8 mouse cellular contexts compared by ENCODE assay signal in genomic region chr5:30369426-30369825, GRCm38 (mm10).
DNase-seq lines count a peak whose midpoint lies in the region; TF ChIP-seq lines count a peak whose summit lies in the region.

No protein-coding gene starts in this region.

- peaks cover 0 to 3% of the 10 kb centered on the region in 2 experiments; a peak in 1 of 4 replicates for H3K36me3 ChIP-seq in MEL (ENCODE audit: control insufficient read depth in 1 of 2, insufficient read depth in 2 of 2, low read length in 2 of 2)

- H3K4me3 ChIP-seq in MEL (ENCODE audit: control insufficient read depth in 1 of 2, insufficient read depth in 1 of 2, low read depth in 2 of 2, low read length in 2 of 2): no peak overlapping the region

- H3K9me3 ChIP-seq in MEL (replicated peaks; ENCODE audit: insufficient read depth, low read length): no peaks in the 10 kb centered on the region

- TF ChIP-seq CTCF in MEL (IDR thresholded peaks at IDR 0.05 in 2 of 3, conservative IDR thresholded peaks at IDR 0.05 in 1 of 3; ENCODE audit: control insufficient read depth in 1 of 3, insufficient read depth in 1 of 3, low read depth in 2 of 3, low read length in 3 of 3, poor library complexity in 1 of 3, severe bottlenecking in 1 of 3): no peak

- peaks cover 0 to 18% of the 10 kb centered on the region in 2 experiments; a peak in 3 of 4 replicates for H3K4me1 ChIP-seq in MEL (ENCODE audit: control insufficient read depth in 1 of 2, insufficient read depth in 2 of 2, low read length in 2 of 2)

- no peaks in the 10 kb centered on the region for H3K79me2 ChIP-seq in MEL (ENCODE audit: control insufficient read depth, insufficient read depth, low read length, poor library complexity)

- TF ChIP-seq RAD21 in MEL (IDR thresholded peaks at IDR 0.05; ENCODE audit: low read depth, low read length): no peak

- no peak for TF ChIP-seq POLR2A in MEL (IDR thresholded peaks at IDR 0.05; ENCODE audit: control insufficient read depth in 1 of 2, insufficient read depth in 1 of 2, low read depth in 1 of 2, low read length in 2 of 2, poor library complexity in 1 of 2)

- H3K27ac ChIP-seq in MEL (ENCODE audit: control insufficient read depth, low read depth, low read length): no peak overlapping the region

- TF ChIP-seq EP300 in MEL (IDR thresholded peaks at IDR 0.05; ENCODE audit: low read depth in 1 of 2, low read length in 2 of 2): no peak

- no peak overlapping the region for H3K9ac ChIP-seq in MEL (ENCODE audit: control insufficient read depth, low read depth, low read length, poor library complexity, severe bottlenecking)

- intact Hi-C loops in gastrocnemius, postnatal 36 days (cut with DNase I): no loop called here

- peaks cover 5 to 12% of the 10 kb centered on the region in 2 experiments for H3K27me3 ChIP-seq in MEL (ENCODE audit: control insufficient read depth in 1 of 2, insufficient read depth in 2 of 2, low read length in 2 of 2)

- peak; percentile 43 for DNase-seq in adrenal gland, adult 2 months
- no peak for DNase-seq in adrenal gland, adult 18-20 months (ENCODE audit: low spot score in 2 of 2)
- peak; percentile 58 for DNase-seq in MEL (ENCODE audit: low read depth, low spot score)
- peak; percentile 29 to 42 for DNase-seq in gastrocnemius, postnatal 36 days
- peak; percentile 77 for DNase-seq in lung, postnatal 10 days
- DNase-seq in thymus, postnatal 36 days: peak; percentile 64 to 69
- DNase-seq in embryo, embryonic 9.5 days (ENCODE audit: extremely low spot score): no peak
- no peak for DNase-seq in retina, postnatal 1 day

TF ChIP-seq in MEL, 35 proteins besides CTCF, POLR2A, EP300 and RAD21:
- TF ChIP-seq JUND (IDR thresholded peaks at IDR 0.05; ENCODE audit: low read depth, low read length) (no peak), SMC3 (IDR thresholded peaks at IDR 0.05; ENCODE audit: low read depth, low read length) (no peak), CHD2 (IDR thresholded peaks at IDR 0.05; ENCODE audit: low read length) (no peak), RCOR1 (IDR thresholded peaks at IDR 0.05; ENCODE audit: low read depth, low read length) (no peak), TBP (IDR thresholded peaks at IDR 0.05; ENCODE audit: low read depth, low read length) (no peak), ZKSCAN1 (IDR thresholded peaks at IDR 0.05; ENCODE audit: low read depth, low read length) (no peak), MYB (IDR thresholded peaks at IDR 0.05; ENCODE audit: low read depth, low read length) (no peak), SIN3A (IDR thresholded peaks at IDR 0.05; ENCODE audit: low read length) (no peak)

Comparison
In these comparisons a context has a peak if more than half of its experiments do, and no peak if none do; other contexts are left out.
1. DNase-seq: peak in adrenal gland, adult 2 months (single experiment), MEL (single experiment), gastrocnemius, postnatal 36 days (2 of 2), lung, postnatal 10 days (single experiment) and thymus, postnatal 36 days (2 of 2); none in adrenal gland, adult 18-20 months (0 of 2), embryo, embryonic 9.5 days (single experiment) and retina, postnatal 1 day (single experiment).